Mouse (Mus musculus) forebrain, embryonic 16.5 days (tissue): ENCODE results near the gene Slc5a4b. TPM values are rescaled to one million over a fixed set of nuclear protein-coding genes. Genes with fewer than 3 reads are reported as not detected.
"Not testable (repeated sequence)": the region's sequence is repeated elsewhere in the genome, so short reads cannot be mapped to it uniquely, and the experiment has no call there.

Experiments
- ATAC-seq: fragments of 200-750 bp; cut with Nextera tagmentation; 2 replicates; pipeline ENCODE4 v1.8.0; 2017; ENCODE audit warnings: mild to moderate bottlenecking, moderate library complexity
- H3K27ac ChIP-seq: fragments of 300-500 bp; sonication (generic); 2 replicates; pipeline ENCODE4 v1.5.1; 2014; ENCODE audit warnings: low read length, control low read depth
- H3K27me3 ChIP-seq: fragments of 300-500 bp; sonication (generic); replicated peaks from 2 replicates; pipeline ENCODE4 v1.6.1; 2014; ENCODE audit warnings: low read length; ENCODE audit not compliant: control insufficient read depth, insufficient read depth
- H3K36me3 ChIP-seq: fragments of 300-500 bp; sonication (generic); 2 replicates; pipeline ENCODE4 v1.6.1; 2014; ENCODE audit not compliant: control insufficient read depth, insufficient read depth
- H3K4me1 ChIP-seq: fragments of 300-500 bp; sonication (generic); replicated peaks from 2 replicates; pipeline ENCODE4 v1.6.1; 2014; ENCODE audit warnings: low read length; ENCODE audit not compliant: control insufficient read depth, insufficient read depth
- H3K4me2 ChIP-seq: fragments of 300-500 bp; sonication (generic); 2 replicates; pipeline ENCODE4 v1.6.1; 2014; ENCODE audit warnings: mild to moderate bottlenecking, low read length, control low read depth
- H3K4me3 ChIP-seq: fragments of 300-500 bp; sonication (generic); replicated peaks from 2 replicates; pipeline ENCODE4 v1.5.1; 2014; ENCODE audit warnings: mild to moderate bottlenecking, low read length, control low read depth
- H3K9ac ChIP-seq: fragments of 300-500 bp; sonication (generic); replicated peaks from 2 replicates; pipeline ENCODE4 v1.6.1; 2014; ENCODE audit warnings: low read depth, low read length, control low read depth
- H3K9me3 ChIP-seq: fragments of 300-500 bp; sonication (generic); 2 replicates; pipeline ENCODE4 v1.6.1; 2016; ENCODE audit warnings: low read length; ENCODE audit not compliant: control insufficient read depth
- WGBS: fragments of 180-500 bp; shearing (Covaris S2); extraction: QIAGEN DNeasy Blood & Tissue Kit; methylation state at CpG from one replicate; pipeline ENCODE4 v1.1.7; 2014; 5-methylcytosine and 5-hydroxymethylcytosine counted together
- polyA plus RNA-seq: library from polyadenylated mRNA; unstranded; fragments of >200 nt; fragmentation: Nextera tagmentation; extraction: Ambion mirVana; gene quantifications from 2 replicates; pipeline ENCODE4 v1.2.1, GENCODE M21; 2015

The Slc5a4b gene
- polyA plus RNA-seq, 1 experiment from 2014 or later = not detected

- 0 out of 2 replicates have a peak, but pooled peaks cover 3% of the 10 kb centered on the region for H3K4me1 ChIP-seq
- H3K27me3 ChIP-seq = no peaks in the 10 kb centered on the region
- 4% methylated on average over 1 of the region's 1 CpGs for WGBS
- no peaks in the 10 kb centered on the region for H3K9me3 ChIP-seq
- no peak overlapping the region for H3K27ac ChIP-seq
- H3K36me3 ChIP-seq = no peaks in the 10 kb centered on the region
- no peak for ATAC-seq
- H3K4me2 ChIP-seq = no peak overlapping the region
- no peak overlapping the region for H3K4me3 ChIP-seq
- H3K9ac ChIP-seq = no peak overlapping the region
These were observed 8.0 kb upstream of the Slc5a4b start for GRCm38 (mm10) chr10:76118741-76119140.

GRCm38 (mm10) chr10:76117966-76118365 lies 7.2 kb upstream of the Slc5a4b start:
- no peak overlapping the region for H3K4me3 ChIP-seq
- ATAC-seq = no peak
- no peak overlapping the region for H3K27ac ChIP-seq
- H3K9ac ChIP-seq = no peak overlapping the region
- no peaks in the 10 kb centered on the region for H3K36me3 ChIP-seq
- WGBS = 28% methylated on average over 5 of the region's 5 CpGs
- H3K4me1 ChIP-seq = 0 out of 2 replicates have a peak, but pooled peaks cover 3% of the 10 kb centered on the region
- H3K27me3 ChIP-seq = no peaks in the 10 kb centered on the region
- no peaks in the 10 kb centered on the region for H3K9me3 ChIP-seq
- H3K4me2 ChIP-seq = no peak overlapping the region

GRCm38 (mm10) chr10:76097368-76097767 lies 13.4 kb downstream of the Slc5a4b start:
- ATAC-seq = no peak

GRCm38 (mm10) chr10:76096580-76096979 lies 14.2 kb downstream of the Slc5a4b start:
- 90% methylated on average over 8 of the region's 8 CpGs for WGBS
- H3K36me3 ChIP-seq = no peaks in the 10 kb centered on the region

More at GRCm38 (mm10) chr10:76097368-76097767, 13.4 kb downstream of the Slc5a4b start:
- H3K4me1 ChIP-seq = no peaks in the 10 kb centered on the region
- no peak overlapping the region for H3K9ac ChIP-seq
- no peak overlapping the region for H3K27ac ChIP-seq
- WGBS = 72% methylated on average over 9 of the region's 9 CpGs
- no peaks in the 10 kb centered on the region for H3K9me3 ChIP-seq
- no peak overlapping the region for H3K4me3 ChIP-seq
- H3K4me2 ChIP-seq = no peak overlapping the region
- H3K27me3 ChIP-seq = no peaks in the 10 kb centered on the region
- H3K36me3 ChIP-seq = no peaks in the 10 kb centered on the region

GRCm38 (mm10) chr10:76077008-76077407 lies 33.8 kb downstream of the Slc5a4b start:
- WGBS = 92% methylated on average over 2 of the region's 2 CpGs
- not testable (repeated sequence) for H3K4me1 ChIP-seq, H3K4me3 ChIP-seq, ATAC-seq, H3K27ac ChIP-seq, H3K4me2 ChIP-seq, H3K9ac ChIP-seq, H3K36me3 ChIP-seq, H3K27me3 ChIP-seq, H3K9me3 ChIP-seq

More at GRCm38 (mm10) chr10:76096580-76096979, 14.2 kb downstream of the Slc5a4b start:
- Histone ChIP-seq H3K27me3 (no peaks in the 10 kb centered on the region), H3K9me3 (no peaks in the 10 kb centered on the region), H3K9ac (no peak overlapping the region), H3K27ac (no peak overlapping the region), H3K4me3 (no peak overlapping the region), H3K4me2 (no peak overlapping the region), H3K4me1 (no peaks in the 10 kb centered on the region)
- ATAC-seq = no peak

- H3K4me2 ChIP-seq, H3K27me3 ChIP-seq, H3K4me1 ChIP-seq, H3K36me3 ChIP-seq, H3K4me3 ChIP-seq, H3K27ac ChIP-seq, H3K9ac ChIP-seq, H3K9me3 ChIP-seq, ATAC-seq: not testable (repeated sequence)
- 97% methylated on average over 5 of the region's 5 CpGs for WGBS
These were observed 38.7 kb downstream of the Slc5a4b start for GRCm38 (mm10) chr10:76072080-76072479.

- Histone ChIP-seq H3K4me3 (no peak overlapping the region), H3K27ac (no peak overlapping the region), H3K27me3 (no peaks in the 10 kb centered on the region), H3K9ac (no peak overlapping the region), H3K4me1 (no peaks in the 10 kb centered on the region; the same call in 1 of the 2 replicates), H3K36me3 (no peaks in the 10 kb centered on the region), H3K4me2 (no peak overlapping the region), H3K9me3 (no peaks in the 10 kb centered on the region)
- ATAC-seq = peak; percentile 33; the same call in 1 of the 2 replicates
- WGBS = 18% methylated on average over 12 of the region's 12 CpGs
These were observed 42.8 kb downstream of the Slc5a4b start for GRCm38 (mm10) chr10:76067674-76068613.

GRCm38 (mm10) chr10:76062439-76062838 lies 48.3 kb downstream of the Slc5a4b start:
- Histone ChIP-seq H3K9me3 (no peaks in the 10 kb centered on the region), H3K4me2 (no peak overlapping the region), H3K4me1 (no peaks in the 10 kb centered on the region), H3K4me3 (no peak overlapping the region), H3K9ac (no peak overlapping the region), H3K36me3 (no peaks in the 10 kb centered on the region), H3K27me3 (no peaks in the 10 kb centered on the region), H3K27ac (no peak overlapping the region)
- ATAC-seq = no peak
- WGBS = 94% methylated on average over 5 of the region's 5 CpGs

GRCm38 (mm10) chr10:76051860-76052259 lies 58.9 kb downstream of the Slc5a4b start:
- WGBS = 85% methylated on average over 11 of the region's 11 CpGs
- Histone ChIP-seq H3K4me1 (no peaks in the 10 kb centered on the region), H3K27me3 (no peaks in the 10 kb centered on the region), H3K36me3 (no peaks in the 10 kb centered on the region), H3K4me2 (no peak overlapping the region), H3K9me3 (no peaks in the 10 kb centered on the region), H3K4me3 (no peak overlapping the region), H3K27ac (no peak overlapping the region), H3K9ac (no peak overlapping the region)
- ATAC-seq = no peak
